In the genomic region with DNA sequence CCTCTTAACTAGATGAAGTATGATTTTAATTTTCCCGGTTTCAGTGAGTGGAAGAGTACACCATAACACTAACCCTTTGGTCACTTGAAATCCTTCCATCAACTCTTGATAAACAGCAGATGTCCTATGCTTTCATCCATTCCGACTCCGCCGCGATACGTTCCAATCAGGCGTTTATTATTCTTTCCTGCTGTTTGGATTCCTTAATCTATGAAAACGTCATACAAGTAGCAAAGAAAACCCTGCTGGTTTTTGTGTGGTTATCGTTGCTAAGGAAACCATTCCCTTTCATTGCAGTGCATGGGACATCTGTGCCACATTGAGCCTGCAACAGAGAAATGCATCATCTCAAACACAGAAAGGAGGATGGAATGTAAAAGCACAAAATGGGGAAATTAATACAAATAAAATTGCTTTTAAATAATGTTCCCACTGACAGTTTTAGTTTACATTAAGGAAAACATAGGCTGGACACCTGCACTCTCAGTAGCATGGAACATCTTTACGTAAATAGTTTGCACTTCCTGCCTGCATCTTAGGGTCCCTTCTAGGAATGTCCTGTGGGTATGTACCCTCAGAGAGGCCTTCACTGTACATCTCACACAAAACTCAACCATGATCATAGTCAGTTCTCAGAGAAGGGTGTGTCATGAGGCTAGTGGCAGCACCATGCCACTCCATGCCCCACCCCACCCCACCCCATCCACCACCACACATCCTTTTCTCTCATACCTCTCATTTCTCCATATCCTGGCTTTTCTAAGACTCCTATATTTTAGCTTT, we compare ENCODE assay signal across 10 mouse cellular contexts.
DNase-seq lines count a peak whose midpoint lies in the region; ATAC-seq lines count a peak whose summit lies in the region.
"Had no signal": no experiment of that assay in that cellular context is flagged by ENCODE, and none has a peak within 500 bp of the region (broad histone marks: within the 10 kb centered on the region; RNA-seq: fewer than 3 reads in every experiment).

No protein-coding gene starts in this region.

- no peak overlapping the region for H3K9ac ChIP-seq in forebrain, embryonic 11.5 days (ENCODE audit: low read length)
- no peak overlapping the region for H3K9ac ChIP-seq in neural tube, embryonic 13.5 days

- DNase-seq in left cerebral cortex, adult 18-20 months (ENCODE audit: low spot score in 2 of 2): peak; percentile 4 to 10
- DNase-seq in left cerebral cortex, adult 11 months (ENCODE audit: low spot score): no peak
- DNase-seq in forebrain, embryonic 11.5 days (ENCODE audit: low spot score): no peak
- peak; percentile 42 to 48 for DNase-seq in layer of hippocampus, adult 8-10 months (ENCODE audit: low spot score in 2 of 2)
- DNase-seq in B cell, adult 2 months: no peak
- DNase-seq in spleen, postnatal 10 days (ENCODE audit: low spot score in 2 of 2): no peak
- no peak for DNase-seq in adrenal gland, postnatal 4 days (ENCODE audit: low spot score in 2 of 2)
- DNase-seq: cerebellum, adult 8-10 months had no signal

- H3K36me3 ChIP-seq in forebrain, embryonic 11.5 days (ENCODE audit: control insufficient read depth, insufficient read depth, low read length): no peaks in the 10 kb centered on the region
- no peaks in the 10 kb centered on the region for H3K36me3 ChIP-seq in neural tube, embryonic 13.5 days

- H3K4me2 ChIP-seq in forebrain, embryonic 11.5 days (ENCODE audit: low read depth, low read length, severe bottlenecking): no peak overlapping the region
- H3K4me2 ChIP-seq in neural tube, embryonic 13.5 days: peak overlapping the region; percentile 19; the same call in 1 of the 2 replicates

- no peak overlapping the region for H3K4me3 ChIP-seq in forebrain, embryonic 11.5 days (ENCODE audit: low read depth, low read length)
- H3K4me3 ChIP-seq in neural tube, embryonic 13.5 days: no peak overlapping the region

- H3K9me3 ChIP-seq in forebrain, embryonic 11.5 days (ENCODE audit: control insufficient read depth, low read length): no peaks in the 10 kb centered on the region
- no peaks in the 10 kb centered on the region for H3K9me3 ChIP-seq in neural tube, embryonic 13.5 days

- H3K27ac ChIP-seq in forebrain, embryonic 11.5 days (ENCODE audit: low read depth, low read length): no peak overlapping the region
- 0 out of 2 replicates have a peak overlapping the region, but pooled peaks have one; percentile 29 for H3K27ac ChIP-seq in neural tube, embryonic 13.5 days (replicated peaks)

- peak; percentile 85 for ATAC-seq in forebrain, embryonic 11.5 days (replicated peaks; ENCODE audit: low FRiP score)
- no peak for ATAC-seq in neural tube, embryonic 13.5 days (ENCODE audit: low read depth)
- ATAC-seq: CD4-positive, CD25-positive, alpha-beta regulatory T cell, adult 4 months had no signal

- 40% methylated on average over 10 of the region's 10 CpGs for WGBS in forebrain, embryonic 11.5 days
- 40% methylated on average over 10 of the region's 10 CpGs for WGBS in neural tube, embryonic 13.5 days

- H3K4me1 ChIP-seq in forebrain, embryonic 11.5 days (replicated peaks; ENCODE audit: control insufficient read depth, insufficient read depth, low read length): 0 out of 2 replicates have a peak, but pooled peaks cover 2% of the 10 kb centered on the region
- peaks cover 28% of the 10 kb centered on the region for H3K4me1 ChIP-seq in neural tube, embryonic 13.5 days (replicated peaks)

- no peaks in the 10 kb centered on the region for H3K27me3 ChIP-seq in forebrain, embryonic 11.5 days (ENCODE audit: control insufficient read depth, insufficient read depth, low read length)
- H3K27me3 ChIP-seq in neural tube, embryonic 13.5 days: no peaks in the 10 kb centered on the region

Comparison
In these comparisons a context has a peak if more than half of its experiments do, and no peak if none do; other contexts are left out.
1. DNase-seq: peak in left cerebral cortex, adult 18-20 months (2 of 2) and layer of hippocampus, adult 8-10 months (2 of 2); none in left cerebral cortex, adult 11 months (single experiment), forebrain, embryonic 11.5 days (single experiment), B cell, adult 2 months (0 of 2), spleen, postnatal 10 days (0 of 2) and adrenal gland, postnatal 4 days (0 of 2).